Mouse (Mus musculus) layer of hippocampus, adult 11-12 months (tissue): ENCODE measurements at regions not wholly inside any gene's neighbourhood (a gene's known extent, or its start where the extent isn't known, plus 50 kb on each side); places are given as distances from the start of the nearest gene placed in this dataset.

ENCODE experiments used
- DNase-seq: peaks from one replicate; pipeline ENCODE4 v3.0.0; 2022; ENCODE audit warnings: low spot score

GRCm38 (mm10) chr4:131212711-131213110, 268.5 kb downstream of the Matn1 start:
- DNase-seq = no peak

- no peak for DNase-seq
Measured at GRCm38 (mm10) chr4:131215682-131216081, 271.5 kb downstream of the Matn1 start.

GRCm38 (mm10) chr4:131216361-131216760, 272.2 kb downstream of the Matn1 start:
- DNase-seq = no peak

- DNase-seq = no peak
Measured at GRCm38 (mm10) chr4:131217083-131217482, 272.9 kb downstream of the Matn1 start.

GRCm38 (mm10) chr4:131217571-131218155, 273.5 kb downstream of the Matn1 start:
- peak; percentile 12 for DNase-seq

- DNase-seq = no peak
Measured at GRCm38 (mm10) chr4:131220966-131221365, 276.8 kb downstream of the Matn1 start.

- DNase-seq = no peak
Measured at GRCm38 (mm10) chr4:131230361-131230760, 286.2 kb downstream of the Matn1 start.

- DNase-seq = no peak
Measured at GRCm38 (mm10) chr4:131236611-131237031, 292.4 kb downstream of the Matn1 start.

GRCm38 (mm10) chr4:131238591-131238990, 294.4 kb downstream of the Matn1 start:
- no peak for DNase-seq

GRCm38 (mm10) chr4:131239132-131239531, 294.9 kb downstream of the Matn1 start:
- no peak for DNase-seq

GRCm38 (mm10) chr4:131240457-131240856, 296.3 kb downstream of the Matn1 start:
- no peak for DNase-seq

GRCm38 (mm10) chr4:131242250-131242649, 298.1 kb downstream of the Matn1 start:
- no peak for DNase-seq

GRCm38 (mm10) chr4:131243744-131244387, 299.7 kb downstream of the Matn1 start:
- DNase-seq = peak; percentile 15

GRCm38 (mm10) chr4:131252602-131253442, 308.6 kb downstream of the Matn1 start:
- peak; percentile 83 for DNase-seq

- DNase-seq = no peak
Measured at GRCm38 (mm10) chr4:131253443-131253817, 309.2 kb downstream of the Matn1 start.

GRCm38 (mm10) chr4:131254243-131254642, 310.1 kb downstream of the Matn1 start:
- DNase-seq = no peak

GRCm38 (mm10) chr4:131254691-131255090, 310.5 kb downstream of the Matn1 start:
- DNase-seq = no peak

- no peak for DNase-seq
Measured at GRCm38 (mm10) chr4:131261236-131261635, 317.1 kb downstream of the Matn1 start.

- DNase-seq = no peak
Measured at GRCm38 (mm10) chr4:131262909-131263308, 318.7 kb downstream of the Matn1 start.

GRCm38 (mm10) chr4:131266764-131267163, 322.6 kb downstream of the Matn1 start:
- DNase-seq = no peak

- DNase-seq = no peak
Measured at GRCm38 (mm10) chr4:131267760-131268159, 323.6 kb downstream of the Matn1 start.

GRCm38 (mm10) chr4:131270192-131270591, 326.0 kb downstream of the Matn1 start:
- DNase-seq = no peak

- DNase-seq = no peak
Measured at GRCm38 (mm10) chr4:131272060-131272459, 327.9 kb downstream of the Matn1 start.
